Mouse (Mus musculus) erythroblast, embryonic 14.5 days (primary cell): ENCODE results near the gene Bhlhe41.

ENCODE experiments used
- GATA1 ChIP-seq: IDR thresholded peaks from 2 replicates; pipeline ENCODE4 v1.6.1; 2012; ENCODE audit warnings: low read length, inconsistent platforms, mixed read lengths
- TAL1 ChIP-seq: IDR thresholded peaks from 3 replicates; pipeline ENCODE4 v1.6.1; 2012; ENCODE audit warnings: low read length, inconsistent platforms, mixed read lengths

- TF ChIP-seq GATA1 (no peak), TAL1 (no peak)
Observed at GRCm38 (mm10) chr6:145863065-145863971, 2.0 kb downstream of the Bhlhe41 start.
